In the genomic region with DNA sequence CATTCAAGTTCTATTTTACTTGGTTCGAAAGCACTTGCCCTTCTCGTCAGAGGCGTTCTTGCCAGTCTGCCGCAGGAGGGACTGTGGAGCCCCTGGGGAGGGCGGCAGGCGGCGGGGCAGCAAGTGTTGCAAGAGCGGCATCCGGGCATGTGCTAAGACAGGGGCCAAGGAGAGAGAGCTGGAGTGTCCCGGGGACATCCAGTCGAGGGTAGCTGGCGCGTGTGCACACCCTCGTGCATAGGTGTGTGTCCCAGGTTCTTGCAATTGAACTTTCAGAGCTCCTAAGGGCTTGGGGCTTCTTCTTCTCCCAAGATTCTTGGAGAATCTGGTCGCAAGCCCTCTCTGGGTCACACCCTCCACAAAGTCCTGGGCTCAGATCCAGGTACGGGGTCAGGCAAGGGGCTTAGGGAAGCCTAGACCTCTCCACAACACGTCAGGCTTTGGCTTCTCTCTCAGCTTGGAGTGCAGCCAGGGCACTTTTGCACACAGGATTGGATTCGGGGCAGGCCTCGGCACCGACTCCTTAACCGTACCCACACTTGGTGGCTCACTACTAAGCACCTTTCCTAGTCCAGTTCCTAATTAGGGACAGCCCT, we compare ENCODE assay signal across 8 mouse cellular contexts. TPM values are rescaled to one million over a fixed set of nuclear protein-coding genes. Genes with fewer than 3 reads are reported as not detected.
DNase-seq lines count a peak whose midpoint lies in the region.

No protein-coding gene starts in this region.

- peak; percentile 62 for DNase-seq in adrenal gland, adult 2 months
- DNase-seq in adrenal gland, postnatal 4 days (ENCODE audit: low spot score in 2 of 2), result no peak
- peak; percentile 38 to 43 for DNase-seq in B cell, adult 2 months
- DNase-seq in cerebellum, postnatal 25 days, result peak; percentile 71 to 81
- DNase-seq in heart, postnatal 14 days, result peak; percentile 45 to 56
- DNase-seq in limb, embryonic 10.5 days (ENCODE audit: low spot score), result peak; percentile 77
- DNase-seq in midbrain, embryonic 10.5 days (ENCODE audit: low spot score), result no peak
- peak; percentile 57 to 63 for DNase-seq in thymus, postnatal 10 days (ENCODE audit: low spot score in 2 of 2)

- peaks cover 27% of the 10 kb centered on the region for H3K36me3 ChIP-seq in limb, embryonic 10.5 days
- H3K36me3 ChIP-seq in midbrain, embryonic 10.5 days, result peaks cover 29% of the 10 kb centered on the region

- H3K9me3 ChIP-seq in limb, embryonic 10.5 days (replicated peaks), result no peaks in the 10 kb centered on the region
- no peaks in the 10 kb centered on the region for H3K9me3 ChIP-seq in midbrain, embryonic 10.5 days (replicated peaks)

- WGBS in limb, embryonic 10.5 days, result 19% methylated on average over 21 of the region's 21 CpGs
- WGBS in midbrain, embryonic 10.5 days, result 15% methylated on average over 21 of the region's 21 CpGs

- H3K4me3 ChIP-seq in limb, embryonic 10.5 days, result peak overlapping the region; percentile 70
- H3K4me3 ChIP-seq in midbrain, embryonic 10.5 days, result peak overlapping the region; percentile 75

- peaks cover 52% of the 10 kb centered on the region for H3K27me3 ChIP-seq in limb, embryonic 10.5 days (ENCODE audit: low read depth, poor library complexity, severe bottlenecking)
- peaks cover 52% of the 10 kb centered on the region for H3K27me3 ChIP-seq in midbrain, embryonic 10.5 days (ENCODE audit: low read depth, poor library complexity, severe bottlenecking)

- peaks cover 65% of the 10 kb centered on the region for H3K4me1 ChIP-seq in limb, embryonic 10.5 days
- H3K4me1 ChIP-seq in midbrain, embryonic 10.5 days, result peaks cover 70% of the 10 kb centered on the region

- intact Hi-C loops in heart, postnatal 14 days (cut with DNase I), result no loop called here

- peak overlapping the region; percentile 93 for H3K27ac ChIP-seq in limb, embryonic 10.5 days
- H3K27ac ChIP-seq in midbrain, embryonic 10.5 days (replicated peaks), result peak overlapping the region; percentile 90

RNA-seq across cellular contexts. Expression of a gene that starts 0.5 kb away (rescaled TPM):
- 10 to 100 TPM; 53.5 to 54.1 TPM for total RNA-seq in adrenal gland, adult 2 months (2021)
- polyA plus RNA-seq in adrenal gland, adult 2 months (2012; rRNA removed), result 36.7 and 53.4 TPM in 2 replicates
- total RNA-seq in adrenal gland, postnatal 4 days (2021), result 10 to 100 TPM; 74.7 to 80.0 TPM
- total RNA-seq in heart, postnatal 14 days (2021), result 10 to 100 TPM; 75.4 to 76.0 TPM
- 157 and 161 TPM in 2 replicates for polyA plus RNA-seq in limb, embryonic 10.5 days (2016; fragmentation: Nextera tagmentation; extraction: Ambion mirVana)
- 159 and 187 TPM in 2 replicates for polyA plus RNA-seq in midbrain, embryonic 10.5 days (2016; fragmentation: Nextera tagmentation; extraction: Ambion mirVana)

RNA-seq across cellular contexts. Expression of a gene that starts 0.9 kb away (rescaled TPM):
- 1 to 10 TPM; 2.3 to 7.4 TPM for total RNA-seq in adrenal gland, adult 2 months (2021)
- polyA plus RNA-seq in adrenal gland, adult 2 months (2012; rRNA removed), result 4.2 and 8.8 TPM in 2 replicates
- total RNA-seq in adrenal gland, postnatal 4 days (2021), result 1 to 10 TPM; 4.1 to 7.1 TPM
- total RNA-seq in heart, postnatal 14 days (2021), result 1 to 10 TPM; 3.0 to 5.2 TPM
- polyA plus RNA-seq in limb, embryonic 10.5 days (2016; fragmentation: Nextera tagmentation; extraction: Ambion mirVana), result 2.3 and 8.2 TPM in 2 replicates
- polyA plus RNA-seq in midbrain, embryonic 10.5 days (2016; fragmentation: Nextera tagmentation; extraction: Ambion mirVana), result 6.7 and 7.8 TPM in 2 replicates

RNA-seq across cellular contexts. Expression of a gene that starts 6.0 kb away (rescaled TPM):
- total RNA-seq in adrenal gland, adult 2 months (2021), result 1 to 10 TPM; 1.4 to 2.1 TPM
- 10.5 and 13.5 TPM in 2 replicates for polyA plus RNA-seq in adrenal gland, adult 2 months (2012; rRNA removed)
- 1 to 10 TPM; 4.6 to 5.3 TPM for total RNA-seq in adrenal gland, postnatal 4 days (2021)
- under 1 TPM in 1 of 2 experiments, not detected in 1; 0.10 TPM for total RNA-seq in heart, postnatal 14 days (2021)
- polyA plus RNA-seq in limb, embryonic 10.5 days (2016; fragmentation: Nextera tagmentation; extraction: Ambion mirVana), result 0.06 and 0.08 TPM in 2 replicates
- polyA plus RNA-seq in midbrain, embryonic 10.5 days (2016; fragmentation: Nextera tagmentation; extraction: Ambion mirVana), result 0.05 and 0.27 TPM in 2 replicates

RNA-seq across cellular contexts. Expression of a gene that starts 17.9 kb away (rescaled TPM):
- total RNA-seq in adrenal gland, adult 2 months (2021), result 100 to 1,000 TPM; 307 to 329 TPM
- 127 and 140 TPM in 2 replicates for polyA plus RNA-seq in adrenal gland, adult 2 months (2012; rRNA removed)
- 100 to 1,000 TPM; 171 to 191 TPM for total RNA-seq in adrenal gland, postnatal 4 days (2021)
- total RNA-seq in heart, postnatal 14 days (2021), result 100 to 1,000 TPM; 175 to 185 TPM
- polyA plus RNA-seq in limb, embryonic 10.5 days (2016; fragmentation: Nextera tagmentation; extraction: Ambion mirVana), result 307 and 320 TPM in 2 replicates
- polyA plus RNA-seq in midbrain, embryonic 10.5 days (2016; fragmentation: Nextera tagmentation; extraction: Ambion mirVana), result 344 and 364 TPM in 2 replicates

RNA-seq across cellular contexts. Expression of a gene that starts 28.8 kb away (rescaled TPM):
- total RNA-seq in adrenal gland, adult 2 months (2021), result 10 to 100 TPM; 22.3 to 29.0 TPM
- 11.1 and 12.7 TPM in 2 replicates for polyA plus RNA-seq in adrenal gland, adult 2 months (2012; rRNA removed)
- 10 to 100 TPM; 19.2 to 20.5 TPM for total RNA-seq in adrenal gland, postnatal 4 days (2021)
- 10 to 100 TPM; 16.6 to 16.7 TPM for total RNA-seq in heart, postnatal 14 days (2021)
- 46.1 and 46.2 TPM in 2 replicates for polyA plus RNA-seq in limb, embryonic 10.5 days (2016; fragmentation: Nextera tagmentation; extraction: Ambion mirVana)
- 38.9 and 41.4 TPM in 2 replicates for polyA plus RNA-seq in midbrain, embryonic 10.5 days (2016; fragmentation: Nextera tagmentation; extraction: Ambion mirVana)

Comparison
In these comparisons a context has a peak if more than half of its experiments do, and no peak if none do; other contexts are left out.
1. DNase-seq: peak in adrenal gland, adult 2 months (single experiment), B cell, adult 2 months (2 of 2), cerebellum, postnatal 25 days (2 of 2), heart, postnatal 14 days (2 of 2), limb, embryonic 10.5 days (single experiment) and thymus, postnatal 10 days (2 of 2); none in adrenal gland, postnatal 4 days (0 of 2) and midbrain, embryonic 10.5 days (single experiment).